Mouse (Mus musculus): Measurements from ENCODE around the gene Opcml. TPM values are rescaled to one million over a fixed set of nuclear protein-coding genes. Genes with fewer than 3 reads are reported as not detected.

The Opcml gene
- total RNA-seq, 2 experiments from 2014 or later: 1.0 to 2.3 TPM

DNA sequence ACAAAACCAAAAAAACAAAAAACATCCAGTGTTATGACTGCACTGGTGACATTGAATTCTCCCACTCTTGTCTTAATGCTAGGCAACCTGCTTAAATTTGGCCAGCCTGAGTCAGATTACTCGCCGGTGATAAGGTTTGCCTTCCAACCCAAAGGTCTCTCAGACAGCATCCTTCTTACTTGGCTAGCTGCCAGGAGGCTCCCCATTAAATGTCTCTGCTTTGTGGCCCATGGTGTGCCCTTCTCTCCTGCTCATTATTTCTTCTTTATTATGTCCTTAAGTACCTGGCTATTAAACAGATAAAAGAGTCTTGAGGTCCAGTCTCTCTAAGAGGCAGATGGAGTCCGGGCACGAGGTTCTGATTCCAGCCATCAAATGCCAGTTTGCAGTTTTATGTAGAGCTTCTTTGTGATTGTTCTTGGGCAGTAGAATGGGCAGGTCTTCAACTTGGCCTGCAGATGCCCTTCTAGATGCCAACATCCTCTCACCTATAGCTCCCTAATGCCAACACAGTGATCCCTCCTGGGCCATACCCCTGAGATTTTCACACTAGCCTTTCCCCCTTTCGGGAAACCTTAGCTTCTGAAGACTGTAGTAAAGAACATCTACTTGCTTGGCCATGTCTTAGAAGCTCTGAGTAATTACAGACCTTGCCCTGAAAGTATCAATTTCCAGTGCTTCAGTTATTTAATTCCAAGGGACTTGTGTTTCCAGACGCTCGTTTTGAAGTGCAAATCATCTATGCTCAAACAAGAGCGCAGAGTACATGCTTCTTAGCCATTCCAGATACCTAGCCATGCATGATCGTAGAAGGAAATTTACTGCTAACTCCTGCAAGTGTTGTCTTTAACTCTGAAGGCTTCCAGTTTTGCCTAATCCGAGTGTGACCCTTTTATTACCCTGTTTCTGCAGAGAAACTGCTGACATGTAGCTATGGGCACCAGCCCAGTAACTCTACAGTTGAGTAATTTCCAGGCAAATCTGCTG lies 986.2 kb downstream of the Opcml start:
- no peak for DNase-seq

DNA sequence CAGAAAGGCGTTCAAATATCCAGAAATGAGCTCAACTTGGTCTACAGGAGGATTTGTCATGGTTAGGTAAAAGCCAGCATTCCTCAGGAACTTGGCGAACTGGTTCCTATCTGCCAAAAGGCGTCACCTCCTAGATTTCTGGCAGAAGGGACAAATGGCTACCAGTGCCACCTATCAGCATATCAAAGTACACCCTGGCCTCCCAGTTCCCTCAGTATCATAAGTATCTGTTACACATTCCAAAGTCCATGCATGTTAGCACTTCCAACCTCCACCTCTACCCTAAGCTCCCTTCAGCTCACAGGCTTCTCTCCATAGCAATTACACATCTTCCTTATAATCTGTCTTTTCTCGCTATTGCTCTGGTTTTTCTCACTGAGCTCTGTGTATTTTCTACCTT lies 993.3 kb downstream of the Opcml start:
- DNase-seq: no peak

DNA sequence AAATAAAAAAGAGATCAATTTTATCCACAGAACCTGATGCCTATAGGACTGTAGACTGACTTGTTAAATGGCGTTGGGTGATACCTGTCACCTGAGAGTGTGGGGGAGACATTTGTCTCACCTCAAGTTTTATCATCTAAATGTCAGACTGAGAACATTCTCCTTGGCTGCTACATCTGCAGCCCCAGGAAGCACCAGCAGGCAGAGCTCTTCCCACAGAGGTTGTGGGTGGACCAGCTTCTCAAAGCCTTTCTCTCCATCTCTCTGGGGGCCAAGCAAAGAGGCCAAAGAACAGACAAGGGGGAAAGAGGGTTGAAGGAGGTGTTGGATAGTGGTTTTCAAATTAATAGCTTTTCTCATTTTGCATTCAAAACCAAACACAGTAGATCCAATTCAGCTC lies 998.9 kb downstream of the Opcml start:
- DNase-seq: no peak

DNA sequence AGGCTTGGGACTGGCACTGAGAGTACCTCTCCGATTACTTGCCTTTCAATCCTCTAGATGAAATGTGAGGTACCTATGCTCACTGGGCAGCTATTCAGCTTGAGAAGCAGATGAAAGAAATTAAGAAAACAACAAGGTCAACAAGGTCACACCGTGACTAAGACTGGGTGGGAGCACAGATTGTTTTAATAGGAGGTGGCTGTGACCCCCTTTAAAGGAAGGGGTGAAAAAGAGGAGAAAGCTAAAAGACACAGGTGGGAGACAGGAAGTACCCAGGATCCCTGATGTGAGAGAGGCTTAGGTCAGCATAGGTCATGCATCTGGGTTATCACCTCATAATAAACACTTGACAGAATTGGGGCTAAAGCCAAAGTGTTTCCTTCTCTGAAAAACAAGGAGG lies 1009.5 kb downstream of the Opcml start:
- DNase-seq: no peak

- DNase-seq: no peak
These were observed 1016.1 kb downstream of the Opcml start for GRCm38 (mm10) chr9:28806666-28807065.

DNA sequence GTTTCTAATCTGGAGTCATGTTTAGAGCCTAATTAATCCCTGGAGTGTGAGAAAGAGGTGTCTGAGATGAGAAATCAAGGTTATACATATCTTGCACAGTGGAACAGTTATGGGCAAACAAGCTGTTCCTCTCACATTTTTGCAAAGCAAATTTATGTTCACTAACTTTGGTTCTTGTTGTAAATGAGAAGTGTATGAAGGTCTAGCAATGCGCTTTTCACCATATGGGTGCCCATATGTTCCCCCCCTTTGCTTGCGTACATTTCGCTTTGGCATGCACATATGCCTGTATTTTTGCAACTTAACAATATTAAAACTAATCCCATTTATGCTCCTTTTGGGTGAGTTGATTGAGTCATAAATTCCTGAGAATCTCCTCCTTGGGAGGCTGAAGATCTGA lies 1031.5 kb downstream of the Opcml start:
- no peak for DNase-seq

DNA sequence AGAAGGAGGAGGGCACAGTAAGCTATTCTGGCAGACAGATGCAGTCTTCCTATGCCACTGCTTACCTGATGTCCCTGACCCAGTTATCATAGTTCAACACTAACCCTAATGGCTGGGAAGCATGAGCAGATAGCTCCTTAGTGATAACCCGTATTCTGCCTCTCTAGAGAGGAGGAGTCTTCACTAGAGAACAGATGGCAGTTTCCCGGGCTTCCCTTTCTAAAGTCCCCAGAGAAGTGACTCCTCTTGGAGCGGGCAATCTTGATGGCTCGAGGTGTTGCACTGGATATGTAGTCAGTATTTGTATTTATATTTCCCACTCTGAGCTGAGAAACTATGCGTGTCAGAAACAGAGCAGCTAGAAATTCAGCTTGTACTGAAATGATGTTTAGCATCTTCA lies 1031.9 kb downstream of the Opcml start:
- DNase-seq: no peak

DNA sequence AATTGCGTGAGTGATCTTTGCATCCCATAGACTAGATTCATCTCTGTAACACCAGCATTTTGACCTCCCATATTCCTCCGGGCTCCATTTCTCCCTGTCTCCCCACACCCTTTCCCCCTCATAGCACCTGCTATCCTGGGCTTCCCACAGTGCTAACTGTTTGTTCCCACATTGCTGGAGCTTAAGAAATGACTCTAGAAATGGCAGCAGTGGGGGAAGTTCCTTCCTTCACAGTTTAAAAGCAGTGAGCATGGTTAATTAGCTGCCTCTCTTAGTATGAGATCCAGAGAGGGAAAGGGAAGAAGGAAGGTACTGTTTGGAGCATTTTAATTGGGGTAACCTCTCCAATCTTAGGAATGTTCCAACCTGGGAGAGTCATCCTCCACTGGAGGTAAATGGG lies 1035.2 kb downstream of the Opcml start:
- no peak for DNase-seq

DNA sequence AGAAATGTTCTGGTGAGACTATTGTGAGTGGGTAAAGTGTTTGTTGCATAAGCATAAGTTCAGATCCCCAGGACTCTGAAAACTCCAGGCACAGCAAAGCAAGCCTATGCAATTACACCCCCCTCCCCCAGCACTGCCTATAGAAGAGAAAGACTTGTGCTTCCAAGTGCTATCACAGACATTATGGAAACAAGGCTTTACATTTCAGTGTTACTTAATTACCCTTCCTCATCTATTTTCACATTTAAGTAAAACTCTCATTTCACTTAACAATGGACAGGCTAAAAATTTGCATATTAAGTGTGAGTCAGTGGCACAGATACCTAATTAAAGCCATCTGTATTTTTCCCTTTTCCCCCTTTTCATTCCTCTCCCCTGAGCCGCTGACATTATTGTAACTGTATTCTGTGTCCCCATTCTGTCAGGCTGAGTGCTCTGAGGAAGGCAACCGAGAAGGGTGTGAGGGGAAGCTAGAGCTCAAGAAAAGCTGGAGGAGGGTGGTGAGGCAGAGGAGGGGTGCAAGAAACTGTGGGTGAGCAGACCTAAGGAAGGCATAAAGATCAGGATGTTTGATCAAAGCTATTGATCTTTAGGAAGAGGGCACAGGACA lies 1055.5 kb downstream of the Opcml start:
- no peak for DNase-seq

DNA sequence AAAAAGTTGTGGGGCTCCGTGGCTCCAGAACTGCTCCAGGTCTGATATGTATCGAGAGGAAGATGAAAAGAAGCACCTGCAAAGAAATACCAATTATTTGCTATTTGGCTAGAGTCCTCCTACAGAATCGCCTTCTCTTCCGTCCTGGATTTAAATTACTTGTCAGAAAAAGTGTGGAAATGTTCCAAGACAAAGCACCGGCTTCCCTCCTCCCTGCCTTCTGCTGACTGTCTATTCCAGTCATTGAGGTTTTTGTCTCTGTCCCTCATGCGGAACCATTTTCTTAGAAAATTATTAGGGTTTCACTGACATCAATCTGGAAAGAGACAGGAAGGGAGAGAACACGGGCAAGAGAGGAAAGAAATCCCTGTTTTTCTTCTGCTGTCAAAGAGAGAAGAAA lies 1065.3 kb downstream of the Opcml start:
- DNase-seq: no peak

GRCm38 (mm10) chr9:28861983-28862382 lies 1071.4 kb downstream of the Opcml start:
- DNase-seq: no peak

DNA sequence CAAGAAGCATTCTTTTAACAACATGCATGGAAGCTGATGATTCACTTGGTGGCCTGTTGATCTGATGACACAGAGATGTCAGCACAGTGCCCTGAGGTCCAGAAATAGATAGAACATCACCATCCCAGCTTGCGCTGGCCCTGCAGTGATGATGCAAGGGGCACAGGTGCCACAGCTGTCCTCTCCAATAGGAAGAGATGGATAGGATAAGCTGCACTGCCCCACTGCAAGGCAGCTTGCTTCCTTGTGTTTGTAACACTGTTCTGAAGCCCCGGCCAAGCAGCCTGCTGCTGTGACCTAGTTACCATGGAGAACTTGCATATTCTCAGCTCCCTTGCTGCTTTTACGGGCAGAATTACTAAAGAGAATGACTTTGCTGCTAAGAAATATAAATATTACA lies 1076.7 kb downstream of the Opcml start:
- no peak for DNase-seq

GRCm38 (mm10) chr9:28870478-28870877 lies 1079.9 kb downstream of the Opcml start:
- no peak for DNase-seq

DNA sequence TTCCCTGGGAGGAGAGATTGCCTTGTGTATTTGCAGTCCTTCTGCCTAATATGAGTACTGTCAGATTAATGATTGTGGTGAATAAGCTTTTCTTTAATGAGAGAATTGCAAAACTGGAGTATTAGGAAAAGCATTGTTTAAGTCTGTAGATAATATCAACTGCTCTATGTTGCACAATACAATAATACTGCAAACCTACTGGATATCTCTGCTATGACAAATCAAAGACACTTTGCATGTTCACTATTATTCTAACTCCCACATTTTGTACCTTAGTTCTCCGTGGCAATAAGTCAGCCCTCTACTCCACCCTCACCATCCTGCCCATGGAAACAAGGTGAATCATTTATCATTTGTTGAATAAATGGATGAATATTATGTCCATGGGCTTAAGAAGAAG lies 1092.0 kb downstream of the Opcml start:
- DNase-seq: no peak

GRCm38 (mm10) chr9:28891611-28892010 lies 1101.0 kb downstream of the Opcml start:
- DNase-seq: no peak

DNA sequence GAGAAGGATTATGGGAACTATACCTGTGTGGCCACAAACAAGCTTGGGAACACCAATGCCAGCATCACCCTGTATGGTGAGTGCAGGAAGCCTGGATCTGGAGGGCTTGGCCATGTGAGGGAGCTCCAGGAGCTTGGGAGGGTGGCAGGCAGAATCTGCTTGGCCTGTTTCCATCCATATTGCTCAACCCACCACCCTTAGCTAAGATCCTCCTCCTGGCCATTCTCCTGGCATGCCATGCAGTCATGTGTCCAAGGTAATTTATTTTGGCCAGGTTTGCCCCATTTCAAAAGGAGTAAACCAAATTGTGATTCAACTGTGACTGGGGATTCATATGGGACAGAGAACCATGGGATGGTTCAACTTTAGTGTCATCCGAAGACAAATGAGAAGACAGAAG lies 1112.7 kb downstream of the Opcml start:
- DNase-seq: no peak

GRCm38 (mm10) chr9:28909738-28910137 lies 1119.2 kb downstream of the Opcml start:
- no peak for DNase-seq

GRCm38 (mm10) chr9:28911571-28912185 lies 1121.1 kb downstream of the Opcml start:
- no peak for DNase-seq

DNA sequence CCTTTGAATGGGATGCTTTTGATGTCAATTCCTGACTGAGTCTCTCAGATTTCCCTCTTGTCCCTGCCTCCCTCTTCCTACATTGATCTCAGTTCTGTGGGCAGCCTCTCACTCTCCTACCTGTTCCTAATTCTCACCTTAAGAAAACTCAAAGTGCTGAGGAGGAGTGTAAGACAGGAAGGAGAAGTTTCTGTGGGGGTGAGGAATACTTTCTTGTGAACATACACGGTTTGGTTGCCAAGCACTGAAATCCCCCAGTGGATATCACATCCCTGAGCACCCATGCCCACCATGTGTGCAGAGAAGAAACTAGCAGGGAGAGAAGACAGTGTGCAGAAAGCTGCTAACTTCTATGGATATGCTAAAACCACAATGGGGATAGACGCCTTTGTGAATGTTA lies 1141.5 kb downstream of the Opcml start:
- no peak for DNase-seq

- no peak for DNase-seq
These were observed 1146.6 kb downstream of the Opcml start for GRCm38 (mm10) chr9:28937163-28937562.

DNA sequence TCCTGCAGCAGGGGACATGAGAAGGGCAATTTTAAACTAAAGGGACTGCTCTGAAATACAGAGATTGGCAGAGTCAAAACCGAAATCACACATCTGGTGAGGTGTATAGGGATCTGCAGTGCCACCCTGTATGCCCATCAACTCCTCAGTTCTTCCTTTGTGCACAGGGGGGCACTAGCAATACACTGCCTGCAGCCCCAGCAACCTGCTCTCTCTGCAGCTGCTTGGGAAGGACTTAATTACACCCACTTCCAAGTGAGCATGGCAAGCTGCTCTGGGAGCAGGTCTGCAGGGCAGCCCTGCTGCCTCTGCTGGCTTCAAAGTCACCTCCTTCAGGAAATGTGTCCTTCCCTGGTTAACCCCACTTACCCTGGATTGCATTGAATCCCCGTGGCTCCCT lies 1147.4 kb downstream of the Opcml start:
- DNase-seq: no peak

DNA sequence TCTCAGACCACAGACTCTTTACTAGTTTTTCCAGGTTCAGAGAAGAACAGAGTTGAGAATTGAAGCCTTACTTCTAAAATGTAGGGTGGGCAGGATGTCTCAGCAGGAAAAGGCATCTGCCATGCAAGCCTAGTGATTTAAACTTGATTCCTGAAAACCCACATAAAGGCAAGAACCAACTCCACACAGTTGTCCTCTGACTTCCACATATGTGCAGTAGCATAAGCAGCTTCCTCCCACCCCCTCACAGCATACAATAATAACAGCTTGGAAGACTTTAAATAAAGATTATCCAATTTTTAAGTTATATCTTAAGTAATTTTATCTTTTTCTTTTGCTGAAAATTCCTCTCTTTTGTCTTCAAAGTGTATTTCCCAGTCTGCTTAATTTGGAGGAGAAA lies 1150.3 kb downstream of the Opcml start:
- no peak for DNase-seq

- DNase-seq: no peak
These were observed 1178.9 kb downstream of the Opcml start for GRCm38 (mm10) chr9:28969455-28969854.

Measured in gastrocnemius, postnatal 25 days (tissue).